8 mouse cellular contexts compared by ENCODE assay signal in the genomic region with DNA sequence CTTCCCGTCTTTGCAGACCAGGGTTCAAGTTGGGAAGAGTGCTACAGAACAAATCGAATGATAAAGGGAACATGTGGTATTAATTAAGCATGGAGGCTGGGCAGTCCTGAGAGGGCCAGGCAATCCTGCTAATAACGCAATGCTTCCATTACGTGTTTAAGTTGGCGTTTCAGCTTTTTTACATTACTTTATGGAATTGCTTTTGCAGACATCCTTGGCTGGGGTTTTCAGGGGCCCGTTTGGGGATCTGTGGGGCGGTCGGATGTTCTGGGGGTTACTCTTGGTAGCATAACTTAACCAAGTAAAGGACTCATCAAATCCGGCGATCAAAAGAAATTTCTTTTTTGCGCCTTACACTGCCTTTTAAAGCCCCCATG.
DNase-seq lines count a peak whose midpoint lies in the region; ATAC-seq lines count a peak whose summit lies in the region.

No protein-coding gene starts in this region.

- H3K36me3 ChIP-seq in neural tube, embryonic 11.5 days (ENCODE audit: control insufficient read depth, insufficient read depth, low read length): no peaks in the 10 kb centered on the region
- no peaks in the 10 kb centered on the region for H3K36me3 ChIP-seq in forebrain, embryonic 16.5 days (ENCODE audit: control insufficient read depth, insufficient read depth)
- no peaks in the 10 kb centered on the region for H3K36me3 ChIP-seq in liver, embryonic 13.5 days

- H3K9me3 ChIP-seq in neural tube, embryonic 11.5 days (ENCODE audit: control insufficient read depth, low read length): no peaks in the 10 kb centered on the region
- H3K9me3 ChIP-seq in forebrain, embryonic 16.5 days (ENCODE audit: control insufficient read depth, low read length): no peaks in the 10 kb centered on the region
- H3K9me3 ChIP-seq in liver, embryonic 13.5 days (replicated peaks): no peaks in the 10 kb centered on the region

- peak overlapping the region; percentile 88 for H3K4me2 ChIP-seq in neural tube, embryonic 11.5 days (ENCODE audit: low read depth)
- peak overlapping the region; percentile 70 for H3K4me2 ChIP-seq in forebrain, embryonic 16.5 days (ENCODE audit: low read length)
- H3K4me2 ChIP-seq in liver, embryonic 13.5 days: peak overlapping the region; percentile 64

- H3K27ac ChIP-seq in neural tube, embryonic 11.5 days (ENCODE audit: low read depth, low read length): no peak overlapping the region
- H3K27ac ChIP-seq in forebrain, embryonic 16.5 days (ENCODE audit: low read length): no peak overlapping the region
- no peak overlapping the region for H3K27ac ChIP-seq in liver, embryonic 13.5 days

- ATAC-seq in neural tube, embryonic 11.5 days (ENCODE audit: insufficient read depth, low FRiP score, low TSS enrichment): no peak
- no peak for ATAC-seq in forebrain, embryonic 16.5 days
- ATAC-seq in liver, embryonic 13.5 days (ENCODE audit: low read depth): no peak

- intact Hi-C loops in left cerebral cortex, postnatal 14 days (cut with DNase I): no loop called here

- 9% methylated on average over 11 of the region's 11 CpGs for WGBS in neural tube, embryonic 11.5 days
- 5% methylated on average over 11 of the region's 11 CpGs for WGBS in forebrain, embryonic 16.5 days
- 12% methylated on average over 11 of the region's 11 CpGs for WGBS in liver, embryonic 13.5 days (ENCODE audit: insufficient replicate concordance)

- H3K27me3 ChIP-seq in neural tube, embryonic 11.5 days (ENCODE audit: control insufficient read depth, insufficient read depth, low read length): no peaks in the 10 kb centered on the region
- H3K27me3 ChIP-seq in forebrain, embryonic 16.5 days (replicated peaks; ENCODE audit: control insufficient read depth, insufficient read depth, low read length): no peaks in the 10 kb centered on the region
- peaks cover 32% of the 10 kb centered on the region for H3K27me3 ChIP-seq in liver, embryonic 13.5 days

- H3K9ac ChIP-seq in neural tube, embryonic 11.5 days (ENCODE audit: low read length): no peak overlapping the region; the same call in 1 of the 2 replicates
- H3K9ac ChIP-seq in forebrain, embryonic 16.5 days (replicated peaks; ENCODE audit: low read depth, low read length): peak overlapping the region; percentile 94
- H3K9ac ChIP-seq in liver, embryonic 13.5 days: no peak overlapping the region

- peak overlapping the region; percentile 77 for H3K4me3 ChIP-seq in neural tube, embryonic 11.5 days (ENCODE audit: low read depth, low read length)
- H3K4me3 ChIP-seq in forebrain, embryonic 16.5 days (replicated peaks; ENCODE audit: low read length): peak overlapping the region; percentile 83
- peak overlapping the region; percentile 61; the same call in 1 of the 2 replicates for H3K4me3 ChIP-seq in liver, embryonic 13.5 days (replicated peaks)

- no peak for DNase-seq in neural tube, embryonic 11.5 days (ENCODE audit: low spot score)
- no peak for DNase-seq in neural tube, embryonic 10.5 days (ENCODE audit: extremely low spot score, low spot score)
- DNase-seq in liver, embryonic 13.5 days: no peak
- DNase-seq in spleen, postnatal 4 days (ENCODE audit: low spot score in 2 of 2): no peak
- no peak for DNase-seq in right cerebral cortex, adult 18-20 months
- no peak for DNase-seq in left cerebral cortex, postnatal 14 days (ENCODE audit: low spot score in 2 of 2)
- no peak for DNase-seq in adrenal gland, postnatal 25 days

- H3K4me1 ChIP-seq in neural tube, embryonic 11.5 days (ENCODE audit: control insufficient read depth, insufficient read depth, low read length): no peaks in the 10 kb centered on the region
- H3K4me1 ChIP-seq in forebrain, embryonic 16.5 days (replicated peaks; ENCODE audit: control insufficient read depth, insufficient read depth, low read length): peaks cover 12% of the 10 kb centered on the region
- H3K4me1 ChIP-seq in liver, embryonic 13.5 days (replicated peaks): no peaks in the 10 kb centered on the region
